Mouse (Mus musculus): ENCODE measurements around the gene Clec2l. TPM values are rescaled to one million over a fixed set of nuclear protein-coding genes. Genes with fewer than 3 reads are reported as not detected.

The Clec2l gene
- total RNA-seq (2015; ENCODE audit: low replicate concordance) = not detected in 2 replicates
- 0.84 TPM in 1 of 2 replicates, not detected in the other for total RNA-seq (2017; ENCODE audit: low replicate concordance)

DNA sequence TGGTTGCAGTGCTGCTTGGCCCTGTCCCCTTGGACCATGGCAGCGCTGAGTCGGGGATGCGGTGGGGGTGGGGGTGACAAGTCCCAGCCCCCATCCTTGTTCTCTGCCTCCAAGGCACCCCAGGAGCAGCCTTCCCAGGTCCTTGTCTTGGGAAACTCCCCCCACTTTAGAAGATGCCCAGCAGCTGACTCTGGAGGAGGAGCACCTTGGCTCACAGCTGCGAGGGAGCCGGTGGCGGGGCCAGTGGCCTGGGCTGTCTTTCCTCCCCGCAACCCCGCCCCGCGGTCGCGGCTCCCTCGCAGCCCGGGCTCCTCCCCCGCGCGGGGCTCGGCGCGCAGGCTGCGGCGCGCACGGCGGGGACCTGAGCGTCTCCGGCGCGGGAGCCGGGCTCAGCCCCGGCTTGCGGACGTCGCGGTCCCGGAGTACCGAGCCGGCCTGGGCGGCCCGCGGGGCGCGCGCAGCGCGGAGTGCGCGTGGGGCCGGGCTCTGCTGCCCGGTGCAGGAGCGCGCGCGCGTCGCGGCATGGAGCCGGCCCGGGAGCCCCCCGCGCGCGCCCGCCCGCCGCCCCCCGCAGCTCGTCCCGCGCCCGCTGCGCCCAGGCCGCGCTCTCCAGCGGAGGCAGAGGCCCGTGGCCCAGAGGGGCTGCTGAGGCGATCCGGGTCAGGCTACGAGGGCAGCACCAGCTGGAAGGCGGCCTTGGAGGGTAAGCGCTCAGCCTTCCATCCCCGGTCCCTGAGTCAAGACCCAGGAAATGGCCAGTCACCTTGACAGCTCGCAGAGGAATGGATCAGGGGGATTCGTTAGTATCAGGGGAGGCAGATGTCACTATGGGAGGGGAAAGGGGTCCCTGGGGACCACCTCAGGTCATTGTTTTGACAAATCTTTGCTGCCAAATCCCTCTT lies at the start of gene Clec2l:
Clec2l (plus strand) TSS at position 356 of the 902 bp plus-strand sequence.
- no peak for ATAC-seq (replicated peaks; ENCODE audit: low FRiP score, poor library complexity, severe bottlenecking)

DNA sequence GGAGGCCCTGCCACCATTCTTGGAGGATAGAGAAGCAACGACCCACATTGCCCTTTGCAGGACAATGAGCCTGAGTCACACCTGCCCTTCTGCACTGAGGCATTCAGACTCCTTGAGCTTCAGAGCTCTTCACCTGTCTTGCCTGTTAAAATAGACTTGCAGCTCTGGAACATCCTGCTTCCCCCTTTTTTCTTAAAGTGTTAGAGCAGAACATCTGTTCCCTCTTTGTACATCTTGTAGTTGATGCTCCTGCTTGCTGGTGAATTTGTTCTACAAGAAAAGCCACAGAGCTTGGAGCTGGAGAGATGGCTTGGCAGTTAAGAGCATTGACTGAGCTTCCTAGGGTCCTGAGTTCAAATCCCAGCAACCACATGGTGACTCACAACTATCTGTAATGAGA lies 40.5 kb upstream of the Clec2l start:
- ATAC-seq (replicated peaks; ENCODE audit: low FRiP score, poor library complexity, severe bottlenecking) = no peak

DNA sequence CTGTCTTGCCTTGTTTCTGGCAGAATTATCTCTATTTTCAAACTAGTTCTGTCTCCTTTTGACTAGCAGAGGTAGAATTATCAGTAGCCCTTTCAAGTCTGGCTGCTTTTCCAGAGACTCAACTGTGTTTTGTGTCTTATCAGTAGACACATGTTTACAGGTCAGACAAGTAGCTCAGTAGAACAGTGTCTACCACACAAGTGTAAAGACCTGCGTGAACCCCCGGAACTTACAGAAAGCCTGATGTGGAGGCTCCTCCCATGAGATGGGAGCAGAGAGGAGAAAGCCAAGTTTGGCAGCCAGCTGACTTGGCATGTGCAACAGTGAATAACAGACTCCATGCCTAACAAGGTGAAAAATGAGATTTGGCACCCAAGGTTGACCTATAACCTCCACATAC lies 39.4 kb upstream of the Clec2l start:
- ATAC-seq (replicated peaks; ENCODE audit: low FRiP score, poor library complexity, severe bottlenecking) = 0 out of 2 replicates have a peak, but pooled peaks have one; percentile 28

DNA sequence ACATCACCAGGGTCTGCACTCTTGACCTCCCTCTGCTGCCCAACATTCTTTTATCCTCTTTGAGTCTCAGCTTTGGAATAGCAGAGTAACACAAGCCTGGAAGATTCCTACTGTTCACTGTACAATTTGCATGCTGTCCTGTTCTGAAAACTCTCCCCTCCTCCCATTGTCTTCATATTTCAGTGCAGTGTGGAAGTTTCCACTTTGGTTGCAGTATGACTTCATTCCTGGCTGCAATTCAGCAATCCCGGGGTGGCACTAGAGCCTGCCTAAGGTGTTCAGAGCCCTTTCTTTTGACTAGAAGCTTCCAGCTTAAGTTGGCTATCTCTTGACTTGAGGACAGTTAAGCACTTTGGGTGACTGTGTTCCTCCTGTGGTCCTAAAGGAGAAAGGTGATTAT lies 38.4 kb upstream of the Clec2l start:
- ATAC-seq (replicated peaks; ENCODE audit: low FRiP score, poor library complexity, severe bottlenecking) = no peak

DNA sequence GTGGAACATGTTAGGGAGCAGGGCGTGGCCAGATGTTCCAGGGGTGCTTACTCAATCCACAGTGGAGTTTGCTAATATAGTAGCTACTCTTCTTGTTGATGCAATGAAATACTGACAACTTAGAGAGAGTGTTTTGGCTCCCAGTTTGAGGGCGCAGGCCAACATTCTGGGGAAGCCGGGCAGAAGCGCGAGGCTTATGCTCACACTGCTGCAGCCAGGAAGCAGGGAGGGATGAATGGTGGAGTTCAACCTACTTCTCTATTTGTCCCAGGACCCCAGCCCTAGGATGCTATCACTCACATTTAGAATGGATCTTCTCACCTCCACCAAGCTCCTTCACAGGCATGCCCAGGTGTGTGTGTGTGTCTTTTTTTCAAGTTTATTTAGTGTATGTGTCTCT lies 36.8 kb upstream of the Clec2l start:
- ATAC-seq (replicated peaks; ENCODE audit: low FRiP score, poor library complexity, severe bottlenecking) = no peak

DNA sequence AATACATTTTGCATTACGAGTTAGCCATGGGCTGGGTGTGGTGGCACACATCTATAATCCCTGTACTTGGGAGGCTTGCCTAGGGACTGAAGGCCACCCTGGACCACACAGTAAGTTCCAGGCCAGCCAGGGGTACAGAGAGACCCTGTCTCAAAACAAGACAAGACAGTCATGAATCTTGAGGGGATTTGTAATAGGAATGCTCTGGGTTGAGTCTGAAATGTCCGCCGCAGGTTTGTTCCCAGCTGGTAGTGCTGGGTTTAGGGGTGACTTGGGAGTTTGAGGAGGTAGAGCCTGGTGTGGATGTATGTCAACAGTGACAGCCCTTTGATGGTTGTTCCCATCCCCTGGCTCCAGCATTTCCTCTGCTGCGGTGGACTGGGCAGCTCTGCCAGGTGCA lies 35.8 kb upstream of the Clec2l start:
- no peak for ATAC-seq (replicated peaks; ENCODE audit: low FRiP score, poor library complexity, severe bottlenecking)

DNA sequence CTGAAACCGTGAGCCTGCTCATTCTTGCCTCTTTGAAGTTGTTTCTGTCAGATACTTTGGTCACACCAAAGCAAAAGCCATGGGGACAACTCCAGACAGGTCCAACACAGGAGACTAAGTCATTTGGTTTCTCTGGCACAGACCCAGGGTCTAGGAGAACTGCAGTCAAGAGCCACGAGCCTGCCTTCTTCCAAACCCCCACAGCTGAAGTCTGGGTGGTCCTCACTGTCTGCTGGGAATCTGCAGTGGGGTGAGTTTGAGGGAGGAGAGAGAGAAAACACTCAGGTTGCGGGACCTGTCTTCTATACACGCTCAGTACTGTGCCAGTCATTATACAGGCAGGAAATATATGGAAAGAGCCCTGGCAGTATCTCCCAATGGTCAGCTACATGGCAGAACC lies 35.4 kb upstream of the Clec2l start:
- no peak for ATAC-seq (replicated peaks; ENCODE audit: low FRiP score, poor library complexity, severe bottlenecking)

DNA sequence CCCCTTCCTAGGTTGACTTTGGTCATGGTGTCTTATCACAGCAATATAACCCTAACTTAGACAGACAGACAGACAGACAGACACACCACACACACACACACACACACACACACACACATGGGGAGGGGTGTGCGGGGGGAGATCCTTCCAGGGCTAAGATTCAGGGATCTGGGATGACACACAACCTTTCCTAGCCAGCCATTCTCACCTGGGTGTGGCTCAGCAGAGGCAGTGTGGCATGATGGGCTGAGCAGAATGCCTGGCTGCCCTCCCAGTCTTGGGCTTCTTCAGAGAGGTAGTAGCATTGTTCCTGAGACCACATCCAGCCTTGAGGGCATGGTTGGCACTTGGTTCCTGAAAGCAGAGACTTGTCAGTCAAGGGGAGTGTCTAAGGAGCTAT lies 33.3 kb upstream of the Clec2l start:
- ATAC-seq (replicated peaks; ENCODE audit: low FRiP score, poor library complexity, severe bottlenecking) = no peak

DNA sequence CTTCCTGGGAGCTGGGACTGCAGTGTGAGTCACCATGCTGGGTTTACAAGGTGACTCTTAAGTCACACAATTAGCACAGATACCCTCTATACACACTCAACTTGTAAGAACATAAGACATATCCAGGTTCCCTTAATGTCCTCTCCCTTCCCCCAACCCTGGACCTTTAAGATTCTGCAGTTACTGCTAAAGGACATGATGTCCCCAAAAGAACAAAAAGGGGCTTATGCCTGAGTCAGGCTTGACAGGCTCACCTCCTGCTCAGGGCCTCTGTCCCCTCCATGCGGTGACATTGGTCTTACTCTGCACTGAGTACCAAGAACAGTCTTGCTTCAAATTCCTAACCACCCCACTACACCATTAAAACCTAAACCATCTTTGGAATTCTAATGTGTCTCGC lies 30.0 kb upstream of the Clec2l start:
- no peak for ATAC-seq (replicated peaks; ENCODE audit: low FRiP score, poor library complexity, severe bottlenecking)

DNA sequence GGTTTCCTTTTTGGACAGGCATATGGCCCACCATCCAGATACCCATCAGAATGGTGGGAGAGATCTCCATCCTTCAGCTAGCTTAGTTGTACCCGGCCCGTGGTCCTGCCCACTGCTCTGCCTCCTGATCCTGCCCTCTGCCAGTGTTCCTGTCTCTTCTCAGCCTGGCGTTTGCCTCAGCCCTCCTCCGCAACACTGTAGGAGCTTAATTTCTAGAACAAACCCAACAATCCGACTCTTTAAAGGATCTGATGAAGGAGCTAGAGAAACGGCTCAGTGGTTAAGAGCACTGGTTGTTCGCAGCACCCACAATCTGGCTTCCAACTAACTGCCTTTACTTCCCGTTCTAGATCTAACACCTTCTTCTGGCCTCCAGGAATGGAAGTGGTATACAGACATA lies 28.4 kb upstream of the Clec2l start:
- no peak for ATAC-seq (replicated peaks; ENCODE audit: low FRiP score, poor library complexity, severe bottlenecking)

DNA sequence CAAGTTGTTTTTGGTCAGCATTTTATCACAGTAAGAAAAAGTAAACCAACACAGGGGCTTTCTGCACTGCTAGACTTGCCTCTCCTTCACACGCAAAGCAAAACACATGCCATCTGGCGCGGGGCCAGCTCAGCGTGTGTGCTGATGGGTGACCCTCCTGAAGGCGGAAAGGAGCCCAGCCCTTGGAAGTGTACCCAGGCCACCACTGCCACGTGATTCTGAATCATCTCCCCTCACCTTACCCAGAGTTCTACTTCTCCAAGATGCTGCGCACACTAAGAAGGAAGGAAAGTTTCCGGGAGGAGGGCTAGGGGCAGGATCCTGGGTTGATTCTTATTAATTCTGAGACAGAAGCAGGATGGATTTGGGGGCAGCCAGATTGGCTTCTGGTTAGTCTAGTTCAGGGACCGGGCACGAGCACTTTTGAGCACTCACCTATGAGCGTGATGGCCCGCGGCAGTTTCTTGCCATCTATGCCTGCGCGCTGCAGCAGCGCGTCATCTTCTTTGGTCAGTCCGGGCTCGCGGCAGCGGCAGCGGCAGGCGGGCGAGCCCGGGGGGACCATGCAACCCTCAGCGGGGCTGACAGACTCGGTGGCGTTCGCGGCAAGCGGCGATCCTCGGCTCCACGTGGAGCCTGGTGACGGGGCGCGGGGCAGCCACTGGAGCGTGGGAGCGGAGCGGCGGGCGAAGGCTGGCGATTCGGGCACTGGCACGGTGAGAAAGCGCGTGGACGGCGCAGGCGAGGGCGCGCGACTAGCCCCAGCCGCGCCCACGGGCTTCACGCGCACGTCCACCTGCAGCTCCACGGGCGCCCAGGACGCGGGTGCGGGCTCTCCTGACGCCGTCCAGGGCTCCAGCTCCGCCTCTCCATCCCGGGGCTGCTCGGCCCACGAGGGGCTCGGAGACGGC lies 26.7 kb upstream of the Clec2l start:
- no peak for ATAC-seq (replicated peaks; ENCODE audit: low FRiP score, poor library complexity, severe bottlenecking)

DNA sequence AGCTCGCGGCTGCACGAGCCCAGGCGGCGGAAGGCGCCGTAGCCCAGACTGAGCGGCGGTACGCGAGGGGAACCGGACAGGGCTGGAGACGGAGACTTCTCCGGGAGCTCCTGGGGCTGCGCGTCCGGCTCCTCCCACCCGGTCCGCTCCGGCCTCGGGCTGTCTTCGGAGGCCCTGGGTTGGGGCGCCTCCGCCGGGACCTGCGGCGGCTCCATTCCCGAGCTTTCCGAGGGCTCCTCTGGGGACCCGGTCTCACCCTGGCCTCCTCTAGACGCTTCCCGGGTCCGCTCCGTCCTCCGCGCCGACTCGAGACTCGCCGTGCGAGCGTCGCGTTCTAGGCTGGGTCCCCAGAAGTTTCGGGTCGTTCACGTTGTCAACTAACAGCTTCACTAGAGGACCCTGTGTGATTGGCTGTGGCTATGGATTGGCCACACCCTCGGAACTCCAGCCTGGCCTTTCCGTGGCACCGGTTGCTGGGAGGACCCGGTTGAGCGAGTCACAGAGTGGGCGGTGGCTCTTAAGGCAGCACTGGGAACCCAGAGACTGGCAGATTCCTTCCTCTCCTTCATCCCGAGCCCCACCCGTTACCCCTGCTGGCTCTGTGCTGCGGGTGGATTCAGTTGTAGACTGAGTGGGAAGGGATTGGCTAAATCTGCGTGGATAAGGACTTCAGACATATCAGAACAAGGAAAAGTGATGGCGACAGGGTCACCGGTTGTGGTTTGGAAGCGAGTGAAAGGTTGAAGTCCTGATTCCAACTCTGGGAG lies 25.8 kb upstream of the Clec2l start, which contains the start of gene Klrg2:
Klrg2 (minus strand) TSS at position 391 of the 767 bp plus-strand sequence.
- ATAC-seq (replicated peaks; ENCODE audit: low FRiP score, poor library complexity, severe bottlenecking) = peak; percentile 65

DNA sequence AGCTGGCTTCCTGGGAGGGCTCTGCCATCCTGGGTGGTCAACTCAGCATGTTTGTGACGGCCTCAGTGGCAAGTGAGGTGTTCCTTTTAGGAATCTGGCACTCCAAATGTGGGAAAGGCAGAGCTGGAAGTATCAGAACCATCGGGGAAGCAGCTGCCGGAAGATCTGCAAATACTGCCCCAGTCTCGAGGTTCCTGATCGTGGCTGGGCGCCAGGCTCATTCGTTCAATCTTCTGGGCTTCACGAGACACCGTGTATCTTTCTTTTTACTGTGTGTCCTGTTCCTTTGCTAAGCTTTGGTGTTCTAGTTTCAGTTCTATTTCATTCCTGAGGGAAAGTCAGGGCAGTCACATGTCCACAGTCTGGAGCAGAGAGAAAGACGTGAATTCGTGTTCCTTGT lies 22.5 kb upstream of the Clec2l start:
- ATAC-seq (replicated peaks; ENCODE audit: low FRiP score, poor library complexity, severe bottlenecking) = no peak

DNA sequence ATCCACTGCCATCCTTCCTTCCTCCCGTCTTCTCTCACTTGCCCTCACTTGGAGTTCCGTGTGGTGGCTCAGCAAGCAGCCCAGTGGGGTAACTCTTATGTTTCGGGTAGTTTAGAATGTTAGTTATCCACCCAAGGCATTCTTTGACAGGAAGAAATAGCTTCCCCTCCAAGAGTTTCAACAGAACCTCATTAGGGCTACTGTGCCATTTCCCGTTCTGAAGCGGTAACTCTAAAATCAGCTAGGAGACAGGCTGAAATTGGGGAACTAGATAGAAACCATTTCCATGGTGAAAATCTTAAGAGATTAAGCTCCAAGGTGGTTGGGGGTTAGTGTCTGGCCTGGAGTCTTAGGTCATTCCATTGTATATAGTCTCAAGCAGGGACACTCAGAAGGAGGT lies 21.6 kb upstream of the Clec2l start:
- ATAC-seq (replicated peaks; ENCODE audit: low FRiP score, poor library complexity, severe bottlenecking) = no peak

DNA sequence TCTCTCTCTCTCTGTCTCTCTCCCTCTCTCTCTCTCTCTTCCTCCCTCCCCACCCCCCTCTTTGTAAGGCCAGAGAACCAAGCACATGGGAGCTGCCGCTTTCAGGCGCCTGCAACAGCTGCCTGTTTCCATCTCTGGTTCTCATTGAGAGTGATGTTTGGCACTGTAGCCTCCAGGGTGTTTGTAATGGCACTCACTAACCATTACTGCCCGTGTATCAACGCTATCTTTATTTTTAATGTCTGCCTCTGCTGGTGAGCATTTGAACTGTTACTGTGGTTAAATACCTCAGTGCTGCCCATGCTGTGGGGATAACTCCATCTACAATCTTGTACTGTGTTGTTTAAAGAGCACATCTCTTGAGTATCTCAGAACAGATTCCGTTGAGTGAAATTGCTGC lies 21.2 kb upstream of the Clec2l start:
- no peak for ATAC-seq (replicated peaks; ENCODE audit: low FRiP score, poor library complexity, severe bottlenecking)

DNA sequence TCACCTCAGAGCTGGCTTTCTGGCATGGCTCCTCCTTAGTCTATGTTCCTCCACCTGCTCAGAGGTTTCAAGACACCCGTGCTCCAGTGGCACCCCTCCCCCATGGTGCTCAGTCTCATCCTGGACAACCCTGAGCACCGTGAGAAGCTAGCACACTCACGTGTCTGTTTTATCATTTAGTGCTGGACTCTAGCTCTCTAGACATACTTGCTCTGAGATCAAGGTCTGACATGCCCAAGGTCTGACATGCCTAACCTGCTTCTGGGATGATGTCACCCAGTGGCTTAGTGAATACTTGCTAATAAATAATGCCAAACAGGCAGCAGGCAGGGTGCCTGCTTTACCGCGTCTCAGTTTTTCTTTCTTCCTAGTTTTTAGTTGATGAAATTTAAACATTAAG lies 20.3 kb upstream of the Clec2l start:
- no peak for ATAC-seq (replicated peaks; ENCODE audit: low FRiP score, poor library complexity, severe bottlenecking)

DNA sequence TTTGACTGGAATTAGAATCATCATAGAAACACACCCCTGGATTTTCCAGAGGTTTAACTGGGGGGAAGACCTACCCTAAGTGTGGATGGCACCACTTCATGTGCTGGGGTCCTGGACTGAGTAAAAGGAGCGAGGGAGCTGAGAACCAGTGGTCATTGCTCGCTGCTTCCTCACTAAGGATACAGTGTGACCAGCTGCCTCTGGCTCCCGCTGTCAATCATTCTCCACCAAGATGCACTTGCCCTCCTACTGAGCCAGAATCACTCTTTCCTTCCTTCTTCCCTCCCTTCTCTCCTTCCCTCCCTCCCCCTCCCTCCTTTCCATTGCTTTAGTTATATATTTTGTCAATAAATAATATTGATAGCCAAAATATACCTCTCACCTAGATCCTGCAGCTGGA lies 19.8 kb upstream of the Clec2l start:
- no peak for ATAC-seq (replicated peaks; ENCODE audit: low FRiP score, poor library complexity, severe bottlenecking)

DNA sequence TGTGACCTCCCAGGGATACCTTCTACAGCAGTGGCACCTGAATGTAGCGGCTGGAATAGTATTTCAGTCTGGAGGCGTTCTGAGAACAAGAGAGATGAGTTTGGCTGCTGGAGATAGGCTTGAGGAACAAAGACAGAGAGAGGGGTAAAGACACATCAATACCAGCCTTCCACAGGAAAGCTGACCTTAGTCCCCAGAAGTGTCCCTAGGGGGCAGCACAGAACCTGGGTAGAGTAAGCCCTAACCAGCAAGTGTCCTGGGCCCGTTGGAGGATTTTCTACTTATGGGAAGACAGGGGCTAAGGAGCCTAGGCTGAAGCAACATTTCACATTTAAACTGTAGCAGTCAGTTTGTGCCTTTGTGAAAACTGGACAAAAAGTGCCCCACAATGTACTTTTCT lies 13.3 kb upstream of the Clec2l start:
- ATAC-seq (replicated peaks; ENCODE audit: low FRiP score, poor library complexity, severe bottlenecking) = no peak

DNA sequence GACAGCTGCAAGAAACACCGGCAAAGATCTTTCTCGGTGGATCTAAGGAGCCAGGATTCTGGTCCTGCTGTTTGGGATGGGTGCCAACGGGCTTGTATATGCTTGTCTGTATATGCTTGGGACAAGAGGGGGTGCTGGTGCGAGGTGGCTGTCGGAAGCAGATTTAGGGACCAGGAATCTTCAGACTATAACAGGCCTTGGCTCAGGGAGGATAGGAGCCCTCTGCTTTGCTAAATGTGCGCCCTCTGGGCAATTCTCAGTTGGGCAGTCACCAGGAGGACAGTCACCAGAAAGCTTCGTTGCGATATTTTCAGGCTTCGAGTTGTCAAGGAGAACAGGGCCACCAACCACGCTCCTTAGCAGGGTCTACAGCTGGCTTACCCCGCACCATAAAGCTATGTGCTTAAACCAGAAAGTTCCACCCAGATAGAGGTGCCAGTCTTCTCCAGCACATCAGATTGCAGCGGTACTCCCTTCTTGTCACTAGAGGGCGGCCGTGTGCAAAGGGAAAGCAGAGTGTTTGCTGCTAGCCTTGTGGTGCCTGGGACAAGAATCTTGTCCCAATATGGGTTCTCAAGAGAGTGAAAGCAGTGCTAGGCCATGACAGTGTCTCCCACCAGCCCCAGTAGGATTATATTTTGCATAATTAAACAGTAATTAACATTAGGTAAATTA lies 12.5 kb upstream of the Clec2l start:
- peak; percentile 95 for ATAC-seq (replicated peaks; ENCODE audit: low FRiP score, poor library complexity, severe bottlenecking)

Data from erythroblast, adult 5-6 weeks (primary cell).